Mouse (Mus musculus) natural killer cell, adult 2 months (primary cell): ENCODE measurements at regions not wholly inside any gene's neighbourhood (a gene's known extent, or its start where the extent isn't known, plus 50 kb on each side); places are given as distances from the start of the nearest gene placed in this dataset.

Experiments
- DNase-seq, 2 experiments: peaks; one replicate each; pipeline ENCODE4 v3.0.0; 2022; ENCODE audit warnings: low spot score in 2 of 2

GRCm38 (mm10) chr10:37613936-37614335 is 475.2 kb upstream of the Marcks start:
- no peak for DNase-seq

GRCm38 (mm10) chr10:37603529-37603928 is 464.8 kb upstream of the Marcks start:
- no peak for DNase-seq

GRCm38 (mm10) chr10:37602936-37603335 is 464.2 kb upstream of the Marcks start:
- no peak for DNase-seq

- no peak for DNase-seq
Observed at GRCm38 (mm10) chr10:37589889-37590288, 451.2 kb upstream of the Marcks start.

- no peak for DNase-seq
Observed at GRCm38 (mm10) chr10:37589009-37589408, 450.3 kb upstream of the Marcks start.

GRCm38 (mm10) chr10:37571171-37571570 is 432.5 kb upstream of the Marcks start:
- no peak for DNase-seq

GRCm38 (mm10) chr10:37561705-37562104 is 423.0 kb upstream of the Marcks start:
- DNase-seq = no peak

GRCm38 (mm10) chr10:37549446-37549845 is 410.7 kb upstream of the Marcks start:
- no peak for DNase-seq

- DNase-seq = no peak
Observed at GRCm38 (mm10) chr10:37540703-37541102, 402.0 kb upstream of the Marcks start.

- DNase-seq = no peak
Observed at GRCm38 (mm10) chr10:37505966-37506615, 367.4 kb upstream of the Marcks start.

- DNase-seq = no peak
Observed at GRCm38 (mm10) chr10:37504468-37504867, 365.7 kb upstream of the Marcks start.

- no peak for DNase-seq
Observed at GRCm38 (mm10) chr10:37502505-37502904, 363.8 kb upstream of the Marcks start.

GRCm38 (mm10) chr10:37501043-37501442 is 362.3 kb upstream of the Marcks start:
- no peak for DNase-seq

GRCm38 (mm10) chr10:37495467-37495866 is 356.7 kb upstream of the Marcks start:
- DNase-seq = no peak

GRCm38 (mm10) chr10:37494552-37495166 is 355.9 kb upstream of the Marcks start:
- no peak for DNase-seq

GRCm38 (mm10) chr10:37494098-37494497 is 355.4 kb upstream of the Marcks start:
- no peak for DNase-seq

GRCm38 (mm10) chr10:37484311-37485023 is 345.7 kb upstream of the Marcks start:
- no peak for DNase-seq

GRCm38 (mm10) chr10:37483521-37483920 is 344.8 kb upstream of the Marcks start:
- no peak for DNase-seq

- no peak for DNase-seq
Observed at GRCm38 (mm10) chr10:37481879-37482278, 343.2 kb upstream of the Marcks start.

- DNase-seq = no peak
Observed at GRCm38 (mm10) chr10:37480331-37480730, 341.6 kb upstream of the Marcks start.

- no peak for DNase-seq
Observed at GRCm38 (mm10) chr10:37478108-37478507, 339.4 kb upstream of the Marcks start.

- no peak for DNase-seq
Observed at GRCm38 (mm10) chr10:37473086-37473485, 334.4 kb upstream of the Marcks start.

- DNase-seq = no peak
Observed at GRCm38 (mm10) chr10:37457384-37457783, 318.7 kb upstream of the Marcks start.
